Mouse (Mus musculus) hindbrain, postnatal 0 days (tissue): ENCODE data around the gene Hapln3. TPM values are rescaled to one million over a fixed set of nuclear protein-coding genes. Genes with fewer than 3 reads are reported as not detected.

Source experiments
- ATAC-seq: fragments of 200-750 bp; cut with Nextera tagmentation; 2 replicates; pipeline ENCODE4 v1.8.0; 2017; ENCODE audit warnings: mild to moderate bottlenecking, moderate TSS enrichment, moderate library complexity
- DNase-seq: peaks from one replicate; pipeline ENCODE4 v3.0.0-alpha.2; 2015; ENCODE audit warnings: low spot score
- H3K27ac ChIP-seq: fragments of 300-500 bp; sonication (generic); 2 replicates; pipeline ENCODE4 v1.5.1; 2014; ENCODE audit warnings: mild to moderate bottlenecking
- H3K27me3 ChIP-seq: fragments of 300-500 bp; sonication (generic); 2 replicates; pipeline ENCODE4 v1.6.1; 2014; ENCODE audit warnings: low read length, mixed read lengths; ENCODE audit not compliant: insufficient read depth
- H3K36me3 ChIP-seq: fragments of 300-500 bp; sonication (generic); 2 replicates; pipeline ENCODE4 v1.6.1; 2014; ENCODE audit warnings: low read length, mixed read lengths; ENCODE audit not compliant: insufficient read depth
- H3K4me1 ChIP-seq: fragments of 300-500 bp; sonication (generic); 2 replicates; pipeline ENCODE4 v1.6.1; 2014; ENCODE audit warnings: antibody characterized with exemption, low read length, mixed read lengths; ENCODE audit not compliant: insufficient read depth
- H3K4me2 ChIP-seq: fragments of 300-500 bp; sonication (generic); 2 replicates; pipeline ENCODE4 v1.6.1; 2014; ENCODE audit warnings: low read depth, mild to moderate bottlenecking, low read length, moderate library complexity, mixed read lengths
- H3K4me3 ChIP-seq: fragments of 300-500 bp; sonication (generic); 2 replicates; pipeline ENCODE4 v1.5.1; 2014; ENCODE audit warnings: low read length
- H3K9ac ChIP-seq: fragments of 300-500 bp; sonication (generic); replicated peaks from 2 replicates; pipeline ENCODE4 v1.6.1; 2014; ENCODE audit warnings: mild to moderate bottlenecking, low read length, moderate library complexity, mixed read lengths
- H3K9me3 ChIP-seq: fragments of 300-500 bp; sonication (generic); 2 replicates; pipeline ENCODE4 v1.6.1; 2016; ENCODE audit warnings: low read length, mixed read lengths
- CTCF ChIP-seq: IDR thresholded peaks from 2 replicates; pipeline ENCODE4 v1.5.1; 2016; ENCODE audit warnings: antibody characterized with exemption, control low read depth, low read depth
- WGBS: fragments of 180-500 bp; shearing (Covaris S2); extraction: QIAGEN DNeasy Blood & Tissue Kit; methylation state at CpG from one replicate; pipeline ENCODE4 v1.1.7; 2014; 5-methylcytosine and 5-hydroxymethylcytosine counted together
- polyA plus RNA-seq: library from polyadenylated mRNA; unstranded; fragments of >200 nt; fragmentation: Nextera tagmentation; extraction: Ambion mirVana; gene quantifications from 2 replicates; pipeline ENCODE4 v1.2.1, GENCODE M21; 2015
- total RNA-seq: library from RNA; depleted of rRNA; stranded (reverse); fragments of >200 nt; gene quantifications from 2 replicates; pipeline ENCODE4 v1.2.3, GENCODE M21; 2014

The Hapln3 gene
- total and polyA plus RNA-seq, 2 experiments from 2014 or later = 2.2 to 10.0 TPM

DNA sequence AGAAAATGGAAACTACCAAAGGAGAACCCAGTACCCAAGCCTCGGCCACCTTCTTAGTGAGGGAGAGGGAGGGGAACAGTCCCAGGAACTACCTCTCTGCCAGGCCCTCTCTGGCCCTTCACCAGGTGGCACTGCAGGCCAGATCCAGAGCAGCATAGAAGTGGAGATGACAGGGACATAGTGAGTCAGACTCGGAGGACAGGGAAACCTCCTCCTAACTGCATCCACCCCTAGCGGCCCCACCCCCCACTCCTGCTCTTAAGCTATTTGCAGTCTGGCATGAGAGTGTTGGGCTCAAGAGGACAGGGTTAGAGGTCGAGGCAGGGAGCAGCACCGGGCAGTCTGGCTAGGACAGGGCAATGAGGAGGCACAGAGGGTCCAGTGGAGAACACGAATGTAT lies 2.6 kb upstream of the Hapln3 start:
- Histone ChIP-seq H3K27me3 (no peaks in the 10 kb centered on the region), H3K27ac (no peak overlapping the region), H3K4me2 (no peak overlapping the region), H3K9me3 (no peaks in the 10 kb centered on the region), H3K4me3 (no peak overlapping the region), H3K36me3 (0 out of 2 replicates have a peak, but pooled peaks cover 4% of the 10 kb centered on the region), H3K4me1 (0 out of 2 replicates have a peak, but pooled peaks cover 4% of the 10 kb centered on the region), H3K9ac (no peak overlapping the region)
- DNase-seq (no peak), ATAC-seq (no peak)
- WGBS = 36% methylated on average over 6 of the region's 6 CpGs
- TF ChIP-seq CTCF = peak; percentile 41

DNA sequence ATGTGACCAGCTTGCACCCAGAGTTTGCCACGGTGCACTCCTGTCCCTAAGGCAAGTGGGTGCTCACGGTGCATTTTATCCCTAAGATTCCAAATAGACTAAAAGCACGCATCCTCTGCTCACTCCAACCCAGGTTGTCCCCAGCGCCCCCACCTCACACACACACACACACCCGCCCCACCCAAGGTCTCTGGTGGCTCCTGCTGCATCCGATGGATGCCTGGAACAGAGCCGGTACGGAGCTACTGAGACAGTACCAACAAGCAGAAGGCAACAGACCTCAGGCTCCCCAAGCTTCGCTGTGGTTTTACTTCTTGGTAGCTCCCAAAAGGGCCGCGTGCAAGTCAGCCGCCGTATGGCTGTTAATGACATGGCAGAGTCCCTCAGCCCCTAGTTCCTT lies 433 bp downstream of the Hapln3 start:
- no peak overlapping the region for H3K27ac ChIP-seq
- WGBS = 19% methylated on average over 13 of the region's 13 CpGs
- 0 out of 2 replicates have a peak, but pooled peaks cover 4% of the 10 kb centered on the region for H3K36me3 ChIP-seq
- 0 out of 2 replicates have a peak, but pooled peaks cover 4% of the 10 kb centered on the region for H3K4me1 ChIP-seq
- H3K27me3 ChIP-seq = no peaks in the 10 kb centered on the region
- peak overlapping the region; percentile 26; the same call in 1 of the 2 replicates for H3K4me3 ChIP-seq
- no peaks in the 10 kb centered on the region for H3K9me3 ChIP-seq
- H3K4me2 ChIP-seq = peak overlapping the region; percentile 42
- ATAC-seq (peak; percentile 32; the same call in 1 of the 2 replicates), DNase-seq (peak; percentile 12)
- TF ChIP-seq CTCF = no peak
- no peak overlapping the region for H3K9ac ChIP-seq

DNA sequence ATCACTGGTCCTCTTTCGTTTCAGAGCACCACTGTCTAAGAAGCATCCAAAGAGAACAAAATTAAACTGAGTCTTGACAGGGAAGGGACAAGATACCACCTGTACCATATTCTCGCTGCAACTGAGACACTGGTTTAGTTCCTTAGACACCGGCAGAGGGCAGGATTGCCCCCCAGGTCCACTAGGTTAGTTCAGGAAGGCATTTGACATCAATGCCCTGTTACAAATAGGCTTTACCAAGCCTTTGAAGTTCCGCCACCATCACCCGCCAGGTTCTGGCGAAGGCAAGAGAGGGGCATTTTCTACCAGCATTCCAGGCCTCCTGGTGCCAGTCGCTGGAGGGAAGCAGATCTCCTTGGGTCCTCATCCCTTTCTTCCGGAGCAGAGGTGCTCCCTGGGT lies 935 bp downstream of the Hapln3 start:
- ATAC-seq (no peak), DNase-seq (peak; percentile 58)
- Histone ChIP-seq H3K9me3 (no peaks in the 10 kb centered on the region), H3K4me3 (no peak overlapping the region; the same call in 1 of the 2 replicates), H3K27ac (no peak overlapping the region), H3K27me3 (no peaks in the 10 kb centered on the region), H3K9ac (no peak overlapping the region), H3K4me1 (0 out of 2 replicates have a peak, but pooled peaks cover 4% of the 10 kb centered on the region), H3K4me2 (peak overlapping the region; percentile 42), H3K36me3 (no peaks in the 10 kb centered on the region)
- 15% methylated on average over 8 of the region's 8 CpGs for WGBS
- peak; percentile 69 for TF ChIP-seq CTCF

DNA sequence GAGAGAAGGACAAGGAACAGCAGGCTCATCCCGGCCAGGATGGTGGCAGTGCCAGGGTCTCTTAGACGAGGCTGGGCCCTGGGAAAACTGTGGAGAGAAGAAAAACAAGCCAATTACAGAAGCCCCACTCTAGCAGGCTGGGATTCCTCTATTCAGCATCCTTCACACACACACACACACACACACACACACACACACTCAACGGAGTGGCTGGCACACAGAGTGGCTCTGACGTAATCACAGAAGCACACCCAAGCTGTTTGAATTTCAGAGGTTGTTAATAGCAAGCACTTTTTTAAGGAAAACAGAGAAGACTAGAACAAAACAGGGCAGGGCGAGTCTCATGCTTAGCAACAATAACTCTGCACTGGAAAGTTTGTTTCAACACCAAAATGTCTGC lies 7.4 kb downstream of the Hapln3 start:
- no peaks in the 10 kb centered on the region for H3K27me3 ChIP-seq
- no peak for ATAC-seq
- no peaks in the 10 kb centered on the region for H3K4me1 ChIP-seq
- no peak overlapping the region for H3K9ac ChIP-seq
- H3K4me3 ChIP-seq = no peak overlapping the region
- H3K4me2 ChIP-seq = no peak overlapping the region
- no peak overlapping the region for H3K27ac ChIP-seq
- no peaks in the 10 kb centered on the region for H3K36me3 ChIP-seq
- DNase-seq = no peak
- WGBS = 76% methylated on average over 5 of the region's 5 CpGs
- TF ChIP-seq CTCF = no peak
- no peaks in the 10 kb centered on the region for H3K9me3 ChIP-seq

DNA sequence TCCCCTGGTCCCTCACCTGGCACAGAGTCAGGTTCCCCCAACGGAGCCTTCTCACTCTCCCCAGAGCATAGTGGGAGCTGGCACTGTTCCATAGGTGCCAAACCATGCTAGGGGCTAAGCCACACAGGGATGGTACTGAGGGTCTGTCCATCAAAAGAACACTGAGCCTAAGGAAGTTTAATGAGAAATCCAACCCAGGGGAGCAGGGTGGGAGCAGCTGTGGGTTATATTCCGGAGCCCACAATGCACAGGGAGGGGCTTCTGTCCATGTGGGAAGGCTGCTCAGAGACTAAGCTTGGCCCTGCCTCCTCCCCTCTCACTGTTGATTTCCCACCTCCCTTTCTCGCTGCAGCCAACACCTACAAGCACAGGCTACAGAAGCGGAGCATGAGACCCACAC lies 17.0 kb downstream of the Hapln3 start:
- H3K4me2 ChIP-seq = no peak overlapping the region
- H3K4me3 ChIP-seq = no peak overlapping the region
- no peak overlapping the region for H3K9ac ChIP-seq
- WGBS = 27% methylated on average over 4 of the region's 4 CpGs
- DNase-seq (no peak), ATAC-seq (peak; percentile 55; the same call in 1 of the 2 replicates)
- H3K36me3 ChIP-seq = no peaks in the 10 kb centered on the region
- no peaks in the 10 kb centered on the region for H3K27me3 ChIP-seq
- H3K4me1 ChIP-seq = no peaks in the 10 kb centered on the region
- no peaks in the 10 kb centered on the region for H3K9me3 ChIP-seq
- TF ChIP-seq CTCF = no peak
- H3K27ac ChIP-seq = no peak overlapping the region

DNA sequence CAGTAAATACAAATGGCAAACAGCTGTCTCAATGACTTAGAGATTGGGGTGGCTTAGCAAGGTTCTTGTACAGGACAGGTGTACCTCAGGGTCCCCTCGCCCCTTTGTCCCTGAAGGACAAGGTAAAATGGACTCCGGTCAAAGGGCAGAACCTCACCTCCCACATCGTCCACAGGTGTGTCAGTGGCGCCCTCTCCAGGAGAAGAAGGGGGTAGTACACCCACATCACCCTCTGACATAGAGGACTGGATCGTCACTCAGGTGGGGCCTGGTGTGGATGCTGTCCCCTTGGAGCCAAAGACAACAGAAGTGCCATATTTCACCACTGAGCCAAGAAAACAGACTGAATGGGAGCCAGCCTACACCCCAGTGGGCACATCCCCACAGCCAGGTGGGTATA lies 34.3 kb downstream of the Hapln3 start:
- Histone ChIP-seq H3K4me1 (no peaks in the 10 kb centered on the region), H3K4me2 (no peak overlapping the region), H3K9ac (no peak overlapping the region), H3K27me3 (no peaks in the 10 kb centered on the region), H3K27ac (no peak overlapping the region), H3K4me3 (no peak overlapping the region), H3K36me3 (no peaks in the 10 kb centered on the region), H3K9me3 (no peaks in the 10 kb centered on the region)
- ATAC-seq = no peak
- TF ChIP-seq CTCF = no peak
- DNase-seq = no peak
- 85% methylated on average over 5 of the region's 5 CpGs for WGBS

DNA sequence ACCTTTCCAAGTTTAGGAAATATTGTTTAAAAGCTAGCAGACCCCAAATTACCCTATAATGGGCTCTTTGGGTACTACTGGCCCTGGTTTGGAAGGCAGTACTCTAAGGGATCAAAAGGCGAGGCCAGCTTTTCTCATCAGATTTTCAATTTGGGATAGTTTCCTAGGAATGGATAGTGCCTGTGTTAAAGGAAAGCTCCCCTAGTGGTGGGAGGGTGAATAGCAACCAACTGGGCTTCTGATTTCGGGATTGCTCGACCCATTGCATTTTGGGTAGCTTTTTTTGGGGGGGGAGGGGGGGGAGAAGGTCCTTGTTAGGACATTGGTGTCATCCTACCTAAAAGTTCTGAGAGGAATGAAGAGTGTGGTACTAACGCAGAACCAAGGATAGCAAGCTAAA lies 41.7 kb downstream of the Hapln3 start:
- ATAC-seq (no peak), DNase-seq (no peak)
- no peaks in the 10 kb centered on the region for H3K9me3 ChIP-seq
- H3K9ac ChIP-seq = no peak overlapping the region
- H3K27ac ChIP-seq = no peak overlapping the region
- H3K27me3 ChIP-seq = no peaks in the 10 kb centered on the region
- H3K36me3 ChIP-seq = no peaks in the 10 kb centered on the region
- TF ChIP-seq CTCF = peak; percentile 40; the same call in 1 of the 2 replicates
- H3K4me3 ChIP-seq = no peak overlapping the region
- WGBS = 70% methylated on average over 4 of the region's 4 CpGs
- H3K4me2 ChIP-seq = no peak overlapping the region
- no peaks in the 10 kb centered on the region for H3K4me1 ChIP-seq
